Mouse (Mus musculus) thymus, adult 18-20 months (tissue): ENCODE data around the gene Trmt10a.
"Not testable (repeated sequence)": the region's sequence is repeated elsewhere in the genome, so short reads cannot be mapped to it uniquely, and the experiment has no call there.

ENCODE experiments used
- DNase-seq, 2 experiments: peaks; one replicate each; pipeline ENCODE4 v3.0.0; 2022; ENCODE audit warnings: mixed read lengths in 2 of 2

Trmt10a gene

GRCm38 (mm10) chr3:138138146-138138545, 5.1 kb upstream of the Trmt10a start:
- not testable (repeated sequence) for DNase-seq

DNA sequence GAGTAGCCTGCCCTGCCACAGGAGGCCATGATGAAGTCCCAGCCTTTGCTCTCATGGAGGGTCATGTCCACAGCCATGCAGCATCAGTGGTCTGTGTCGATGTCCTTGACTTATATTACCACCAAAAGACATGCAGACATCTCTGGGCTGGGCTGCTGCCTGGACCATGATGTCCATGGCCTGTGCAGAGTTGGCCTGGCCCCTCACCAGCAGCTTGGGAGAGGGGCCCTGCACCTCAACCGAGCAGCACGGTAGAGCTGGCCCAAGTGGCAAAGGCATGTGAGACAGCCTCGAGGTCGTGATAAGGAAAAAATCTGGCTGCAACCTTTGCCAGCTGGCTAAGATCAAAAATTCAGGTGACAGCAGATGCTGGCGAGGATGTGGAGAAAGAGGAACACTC, 3.6 kb upstream of the Trmt10a start:
- no peak for DNase-seq

- no peak for DNase-seq
These were observed 1.1 kb upstream of the Trmt10a start for GRCm38 (mm10) chr3:138142052-138142732.

DNA sequence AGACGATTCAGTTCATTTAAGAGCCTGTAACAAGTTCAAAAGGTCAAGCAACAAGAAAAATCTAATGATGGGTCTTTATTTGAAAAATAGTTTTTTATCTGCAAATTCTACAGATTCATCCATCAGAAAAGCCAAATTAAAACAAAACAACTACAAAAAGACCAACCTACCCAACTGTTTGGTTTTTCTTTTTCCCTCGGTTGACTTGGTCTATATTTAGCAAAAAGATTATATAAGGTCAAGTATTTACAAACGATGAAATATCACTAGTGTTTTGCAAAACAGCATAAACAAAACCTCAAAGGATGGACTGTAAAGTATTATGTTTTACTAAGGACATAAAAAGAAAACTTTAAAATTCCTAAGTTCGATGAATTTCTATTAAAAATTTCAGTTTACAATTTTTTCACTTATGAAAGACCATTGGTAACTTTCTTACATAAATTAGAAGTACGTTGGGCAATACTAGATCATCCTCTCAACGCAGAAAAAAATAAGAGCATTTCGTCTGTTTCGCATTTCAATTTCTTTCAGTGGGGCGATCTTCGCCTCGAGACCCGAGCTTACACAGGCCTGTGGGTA, 424 bp upstream of the Trmt10a start:
- no peak for DNase-seq

- no peak for DNase-seq
These were observed 903 bp downstream of the Trmt10a start for GRCm38 (mm10) chr3:138144060-138144641.

GRCm38 (mm10) chr3:138144642-138145171, 1.5 kb downstream of the Trmt10a start, which contains the start of gene Mttp:
Gene Mttp, minus strand, starts transcription at chr3:138144968.
- DNase-seq, result peak; percentile 34 to 57

DNA sequence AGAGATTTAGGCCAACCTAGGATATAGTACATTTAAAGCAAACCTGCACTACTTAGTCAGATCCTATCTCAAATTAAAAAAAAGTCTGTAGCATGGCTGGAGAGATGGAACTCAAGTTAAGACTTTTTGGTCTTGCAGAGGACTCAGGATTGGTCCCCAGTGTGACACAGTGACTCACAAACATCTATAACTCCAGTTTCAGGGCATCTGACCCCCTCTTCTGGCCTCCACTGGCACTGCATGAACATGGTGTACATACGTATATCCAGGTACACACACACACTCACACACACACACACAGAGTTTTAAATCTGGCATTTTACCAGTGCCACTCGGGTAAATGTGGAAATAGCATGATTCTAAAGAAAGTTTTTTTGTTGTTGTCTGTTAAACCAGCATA, 5.6 kb downstream of the Trmt10a start:
- DNase-seq, result no peak

GRCm38 (mm10) chr3:138155062-138155461, 11.8 kb downstream of the Trmt10a start:
- DNase-seq, result no peak

DNA sequence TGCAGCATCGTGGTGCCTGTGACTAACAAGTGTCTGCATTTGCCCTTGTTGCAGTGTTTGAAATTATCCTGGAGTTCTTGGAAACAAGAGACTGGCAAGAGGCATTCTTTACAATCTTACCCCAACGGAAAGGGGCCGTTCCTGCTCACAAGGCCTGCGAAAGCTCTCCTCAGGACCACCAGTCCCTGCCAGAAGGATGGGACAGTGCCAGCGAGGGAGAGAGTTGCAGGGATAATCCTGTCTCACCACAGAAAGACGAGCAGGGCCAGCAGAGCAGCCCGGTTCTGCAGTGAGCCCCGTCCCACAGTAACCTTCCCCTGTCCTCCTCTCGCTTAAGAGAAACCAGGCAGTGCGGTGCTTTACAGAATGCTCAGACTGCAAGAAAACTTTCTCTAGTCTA, 13.4 kb downstream of the Trmt10a start:
- DNase-seq, result no peak

- DNase-seq, result no peak
These were observed 18.4 kb downstream of the Trmt10a start for GRCm38 (mm10) chr3:138161623-138162022.

DNA sequence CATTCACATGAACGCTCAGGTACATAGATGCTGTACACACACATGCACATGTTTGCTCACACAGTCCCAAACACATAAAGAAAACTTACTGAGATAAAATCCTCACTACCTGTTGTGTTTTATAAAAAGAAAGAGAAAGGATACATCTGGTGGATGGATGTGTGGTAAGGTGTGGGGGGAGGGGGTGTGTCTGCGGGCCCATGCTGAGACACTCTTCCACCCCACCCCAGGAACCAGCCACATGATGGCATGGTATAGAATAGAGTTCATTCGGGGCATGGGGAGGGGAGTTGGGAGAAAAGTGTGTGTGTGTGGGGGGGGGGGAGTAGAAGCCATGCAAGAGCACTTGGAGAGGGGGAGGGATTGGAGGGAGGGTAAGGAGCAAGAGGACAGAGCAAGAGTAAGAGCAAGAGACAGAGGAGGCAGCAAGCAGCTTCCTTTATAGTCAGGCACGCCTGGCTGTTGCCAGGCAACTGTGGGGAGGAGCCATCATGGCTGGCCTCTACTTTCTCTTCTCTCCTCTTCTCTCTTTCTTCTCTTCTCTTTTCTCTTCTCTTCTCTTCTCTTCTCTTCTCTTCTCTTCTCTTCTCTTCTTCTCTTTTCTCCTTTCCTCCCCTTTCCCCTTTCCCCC, 19.4 kb downstream of the Trmt10a start:
- DNase-seq, result no peak

- no peak for DNase-seq
These were observed 30.0 kb downstream of the Trmt10a start for GRCm38 (mm10) chr3:138173291-138173690.

DNA sequence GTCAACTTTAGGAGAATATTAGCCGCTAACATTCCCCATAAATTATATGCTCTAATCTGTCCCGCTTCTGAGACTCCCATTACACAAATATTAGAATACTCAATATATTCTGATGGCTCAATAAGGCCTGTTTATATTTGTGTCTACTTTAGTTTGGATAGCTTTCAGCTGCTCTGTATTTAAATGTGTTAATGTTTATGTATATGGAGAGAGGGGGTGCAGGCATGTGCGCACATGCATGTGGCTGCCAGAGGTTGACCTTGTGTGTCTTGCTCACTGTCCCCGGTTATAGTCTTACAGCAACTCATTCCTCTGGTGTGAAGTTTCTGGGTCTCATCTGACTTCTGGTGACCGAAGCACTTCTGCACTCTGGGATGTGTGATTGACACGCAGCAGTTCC, 32.3 kb downstream of the Trmt10a start:
- DNase-seq, result no peak

DNA sequence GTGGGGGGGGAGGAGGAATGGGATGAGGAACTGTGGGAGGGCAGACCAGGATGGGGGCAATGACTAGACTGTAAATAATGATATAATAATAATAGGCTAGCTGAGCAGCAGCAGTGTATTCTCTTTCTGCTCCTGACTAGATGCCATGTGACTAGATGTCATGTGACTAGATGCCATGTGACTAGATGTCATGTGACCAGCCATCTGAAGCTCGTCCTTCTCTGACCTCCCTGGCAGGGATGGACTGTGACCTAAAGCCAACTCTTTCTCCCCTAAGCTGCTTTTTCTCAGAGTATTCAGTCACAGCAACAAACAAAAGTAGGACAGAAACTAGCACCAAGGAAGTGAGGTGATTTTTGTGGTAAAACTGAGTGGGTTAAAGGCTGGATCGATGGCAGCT, 38.8 kb downstream of the Trmt10a start:
- DNase-seq, result no peak

- DNase-seq, result no peak
These were observed 40.1 kb downstream of the Trmt10a start for GRCm38 (mm10) chr3:138183371-138183770.

GRCm38 (mm10) chr3:138185290-138185689, 42.0 kb downstream of the Trmt10a start:
- DNase-seq, result no peak

- DNase-seq, result no peak
These were observed 43.0 kb downstream of the Trmt10a start for GRCm38 (mm10) chr3:138185995-138186930.

- DNase-seq, result no peak
These were observed 49.0 kb downstream of the Trmt10a start for GRCm38 (mm10) chr3:138192260-138192659.

- no peak for DNase-seq
These were observed 50.5 kb downstream of the Trmt10a start, which contains the start of gene 4930579F01Rik for GRCm38 (mm10) chr3:138193683-138194302. Gene 4930579F01Rik, minus strand, starts transcription at chr3:138193825.

DNA sequence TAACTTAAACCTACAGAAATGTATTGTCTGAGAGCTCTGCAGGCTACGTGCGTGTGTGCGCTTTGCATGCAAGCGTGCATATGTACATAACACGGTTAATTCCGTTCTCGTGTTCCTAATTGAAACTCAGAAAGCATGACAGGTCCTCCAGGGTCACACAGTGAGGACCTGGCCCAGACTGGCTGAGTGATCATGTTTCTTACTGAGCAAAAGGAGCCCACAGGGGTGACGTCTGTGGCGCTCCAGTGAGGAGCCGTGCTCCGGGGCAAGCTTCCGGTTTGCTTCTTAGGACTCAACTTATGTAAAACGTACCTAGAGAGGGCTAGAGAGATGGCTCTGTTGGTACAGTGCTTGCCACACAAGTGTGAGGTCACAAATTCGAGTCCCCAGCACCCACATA, 53.8 kb downstream of the Trmt10a start:
- no peak for DNase-seq

- DNase-seq, result no peak
These were observed 54.3 kb downstream of the Trmt10a start for GRCm38 (mm10) chr3:138197556-138197955.
